In the genomic region with DNA sequence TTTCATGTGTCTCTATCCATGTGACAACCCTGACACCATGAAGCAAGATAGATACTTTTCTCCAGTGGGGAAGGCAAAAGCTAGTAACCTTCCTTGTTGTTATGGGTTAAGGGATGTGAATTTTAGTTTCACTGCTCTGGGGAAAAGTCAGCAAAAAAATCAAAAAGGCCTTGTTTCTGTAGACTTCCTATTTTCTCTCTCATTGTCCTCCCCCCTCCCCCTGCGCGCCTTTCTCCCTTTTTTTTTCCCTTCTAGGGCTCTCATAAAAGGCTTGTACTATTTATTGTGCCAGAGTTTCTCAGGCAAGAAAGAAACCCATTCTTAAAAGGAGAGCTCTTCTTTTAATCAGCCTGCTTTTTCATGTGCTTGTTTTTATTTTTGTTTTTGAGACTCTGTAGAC, we compare ENCODE assay signal across 15 mouse cellular contexts.
"Had no signal": no experiment of that assay in that cellular context is flagged by ENCODE, and none has a peak within 500 bp of the region (broad histone marks: within the 10 kb centered on the region; RNA-seq: fewer than 3 reads in every experiment).

No protein-coding gene starts in this region.

- DNase-seq: lung, adult 18-20 months; lung, embryonic 14.5 days; lung, postnatal 10 days; lung, postnatal 36 days; right cerebral cortex, postnatal 14 days; thymus, adult 2 months; thymus, postnatal 25 days; thymus, postnatal 4 days had no signal

- H3K4me1 ChIP-seq: megakaryocyte, embryonic 14.5 days; midbrain, embryonic 13.5 days; midbrain, embryonic 15.5 days; neural tube, embryonic 12.5 days; stomach, embryonic 15.5 days had no signal

- H3K36me3 ChIP-seq: midbrain, embryonic 13.5 days; midbrain, embryonic 15.5 days; neural tube, embryonic 12.5 days; stomach, embryonic 15.5 days had no signal

- H3K27ac ChIP-seq: macrophage; midbrain, embryonic 13.5 days; midbrain, embryonic 15.5 days; neural tube, embryonic 12.5 days; stomach, embryonic 15.5 days; stomach, postnatal 0 days had no signal

- H3K4me3 ChIP-seq: megakaryocyte, embryonic 14.5 days; midbrain, embryonic 13.5 days; midbrain, embryonic 15.5 days; neural tube, embryonic 12.5 days; stomach, embryonic 15.5 days had no signal

- H3K27me3 ChIP-seq: megakaryocyte, embryonic 14.5 days; midbrain, embryonic 13.5 days; midbrain, embryonic 15.5 days; neural tube, embryonic 12.5 days; stomach, embryonic 15.5 days had no signal

- H3K9ac ChIP-seq: lung, embryonic 14.5 days; midbrain, embryonic 13.5 days; midbrain, embryonic 15.5 days; neural tube, embryonic 12.5 days; stomach, embryonic 15.5 days had no signal

- H3K9me3 ChIP-seq: megakaryocyte, embryonic 14.5 days; midbrain, embryonic 13.5 days; midbrain, embryonic 15.5 days; neural tube, embryonic 12.5 days; stomach, embryonic 15.5 days had no signal

- ATAC-seq: midbrain, embryonic 13.5 days; midbrain, embryonic 15.5 days had no signal
